In the genomic region with DNA sequence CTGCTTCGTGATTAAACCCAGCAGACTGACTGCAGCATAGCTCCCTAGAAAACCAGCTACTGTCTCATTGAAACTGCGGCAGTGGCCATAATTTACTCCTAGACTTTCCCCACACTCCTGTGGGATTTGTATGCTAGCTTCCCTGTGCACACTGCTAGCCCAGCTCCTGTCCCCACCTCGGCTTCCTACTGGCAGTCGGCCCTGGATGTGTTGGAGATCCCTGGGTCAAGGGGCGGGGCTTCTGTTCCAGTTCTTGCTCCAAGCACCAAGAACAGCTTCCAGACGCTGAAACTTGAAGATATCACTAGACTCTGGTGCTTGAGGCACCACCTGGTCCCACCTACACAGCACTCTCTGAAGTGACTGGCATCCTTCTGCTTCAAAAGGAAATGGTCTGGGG, we compare ENCODE assay signal across 23 mouse cellular contexts. TPM values are rescaled to one million over a fixed set of nuclear protein-coding genes. Genes with fewer than 3 reads are reported as not detected.
A peak's percentile ranks its signal among the peaks of the same experiment; 100 is the strongest.
DNase-seq lines count a peak whose midpoint lies in the region.
"Had no signal": no experiment of that assay in that cellular context is flagged by ENCODE, and none has a peak within 500 bp of the region (broad histone marks: within the 10 kb centered on the region; RNA-seq: fewer than 3 reads in every experiment).

No protein-coding gene starts in this region.

- peak; percentile 17 for DNase-seq in adrenal gland, adult 2 months
- no peak for DNase-seq in adrenal gland, adult 8-10 months
- DNase-seq in heart, adult 11 months: peak; percentile 79
- DNase-seq in heart, postnatal 25 days (ENCODE audit: low spot score): no peak
- DNase-seq in ZHBTc4 (ENCODE audit: low read depth, low spot score): peak; percentile 17
- DNase-seq in spleen, postnatal 14 days (ENCODE audit: low spot score in 2 of 2): no peak
- DNase-seq: adrenal gland, postnatal 25 days; cerebellum, adult 11-12 months; cerebellum, adult 2 months; cerebellum, adult 9-10 months; cerebellum, postnatal 25 days; forebrain, postnatal 0 days had no signal

- intact Hi-C loops in heart, postnatal 25 days (cut with DNase I): no loop called here

RNA-seq across cellular contexts. Expression of gene Svs1, which starts 11.5 kb away (rescaled TPM):
- not detected for total RNA-seq in adrenal gland, adult 2 months (2021)
- not detected in 2 replicates for polyA plus RNA-seq in adrenal gland, adult 2 months (2012; rRNA removed)
- under 1 TPM in 2 of 4 experiments, not detected in 2; 0.14 to 0.32 TPM for total RNA-seq in adrenal gland, adult 8-10 months (2022)
- not detected for total RNA-seq in heart, postnatal 25 days (2021)
- total RNA-seq: ES-E14; forebrain, postnatal 0 days; MEL had no signal
- polyA plus RNA-seq: activated CD4-positive, CD25-positive, alpha-beta regulatory T cell, adult 4 months; C2C12; cerebellum, adult 2 months; cortical plate, adult 2 months; embryonic facial prominence, embryonic 10.5 days; embryonic facial prominence, embryonic 12.5 days; embryonic facial prominence, embryonic 14.5 days; forebrain, embryonic 11.5 days; forebrain, embryonic 13.5 days; forebrain, embryonic 15.5 days; forebrain, postnatal 0 days had no signal

RNA-seq across cellular contexts. Expression of gene Doxl2, which starts 23.4 kb away (rescaled TPM):
- total RNA-seq in adrenal gland, adult 2 months (2021): not detected
- polyA plus RNA-seq in adrenal gland, adult 2 months (2012; rRNA removed): not detected in 2 replicates
- total RNA-seq in adrenal gland, adult 8-10 months (2022): under 1 TPM in 1 of 4 experiments, not detected in 3; 0.24 TPM
- total RNA-seq in heart, postnatal 25 days (2021): not detected
- total RNA-seq: adrenal gland, postnatal 25 days; forebrain, postnatal 0 days; MEL had no signal
- polyA plus RNA-seq: C2C12; cerebellum, adult 2 months; cortical plate, adult 2 months; embryonic facial prominence, embryonic 10.5 days; embryonic facial prominence, embryonic 12.5 days; embryonic facial prominence, embryonic 14.5 days; forebrain, embryonic 11.5 days; forebrain, embryonic 13.5 days; forebrain, embryonic 15.5 days; forebrain, postnatal 0 days had no signal

RNA-seq across cellular contexts. Expression of gene Gpnmb, which starts 38.2 kb away (rescaled TPM):
- total RNA-seq in adrenal gland, adult 2 months (2021): under 1 TPM; 0.79 to 0.86 TPM
- polyA plus RNA-seq in adrenal gland, adult 2 months (2012; rRNA removed): 0.65 and 1.3 TPM in 2 replicates
- total RNA-seq in adrenal gland, adult 8-10 months (2022): 10 to 100 TPM in 2 of 4 experiments, 1 to 10 TPM in 2; 2.0 to 60.7 (median 23.2) TPM
- under 1 TPM; 0.53 to 0.70 TPM for total RNA-seq in heart, postnatal 25 days (2021)
- total RNA-seq: MEL had no signal

Comparison
In these comparisons a context has a peak if more than half of its experiments do, and no peak if none do; other contexts are left out.
1. DNase-seq: peak in adrenal gland, adult 2 months (single experiment), heart, adult 11 months (single experiment) and ZHBTc4 (single experiment); none in adrenal gland, adult 8-10 months (single experiment), heart, postnatal 25 days (single experiment) and spleen, postnatal 14 days (0 of 2).